Mouse (Mus musculus): ENCODE measurements at regions not wholly inside any gene's neighbourhood (a gene's known extent, or its start where the extent isn't known, plus 50 kb on each side); places are given as distances from the start of the nearest gene placed in this dataset.

DNA sequence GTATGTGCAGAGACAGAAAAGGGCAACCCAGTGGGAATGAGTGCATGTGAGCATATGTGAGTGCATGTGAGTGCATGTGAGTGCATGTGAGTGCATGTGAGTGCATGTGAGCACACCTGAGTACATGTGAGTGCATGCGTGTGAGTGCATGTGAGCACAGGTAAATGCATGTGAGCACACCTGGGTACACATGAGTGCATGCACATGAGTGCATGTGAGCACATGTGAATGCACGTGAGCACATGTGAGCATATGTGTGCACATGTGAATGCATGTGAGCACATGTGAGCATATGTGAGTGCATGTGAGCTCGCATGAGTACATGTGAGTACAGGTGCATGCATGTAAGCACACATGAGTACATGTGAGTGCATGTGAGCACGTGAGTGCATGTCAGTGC is 434.6 kb upstream of the Clnk start:
- TF ChIP-seq HCFC1 (IDR thresholded peaks at IDR 0.05; ENCODE audit: borderline replicate concordance, insufficient read depth, low read length) (no peak), ZNF384 (IDR thresholded peaks at IDR 0.05; ENCODE audit: low read depth, low read length) (no peak), MAFK (IDR thresholded peaks at IDR 0.05; ENCODE audit: insufficient read depth, low read depth, low read length) (no peak), ZC3H11A (IDR thresholded peaks at IDR 0.05; ENCODE audit: borderline replicate concordance, low read depth, low read length) (no peak)

Data from ES-E14 (cell line).